Mouse (Mus musculus): ENCODE data around the gene Ntrk2.

DNA sequence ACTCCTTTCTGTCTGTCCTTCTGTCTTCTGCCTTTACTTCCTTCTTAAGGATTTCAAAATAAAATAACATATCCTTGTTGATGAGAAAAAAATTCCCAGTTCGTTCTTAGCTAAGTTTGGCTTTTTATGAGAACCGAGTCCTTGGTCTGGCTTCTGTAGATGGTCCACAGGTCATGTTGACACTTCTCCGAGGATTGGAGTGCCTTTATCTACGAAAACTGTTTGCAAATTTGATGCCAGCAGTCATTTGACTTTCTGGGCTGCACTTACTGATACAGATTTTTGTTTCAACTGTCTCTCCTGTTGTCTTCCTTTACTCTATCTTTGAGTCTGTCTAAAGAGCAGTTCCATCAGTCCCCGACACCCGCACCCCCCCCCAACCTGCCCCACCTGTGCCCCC is 154.0 kb downstream of the Ntrk2 start:
- TF ChIP-seq CTCF (IDR thresholded peaks at IDR 0.05; ENCODE audit: low read depth) (no peak), EP300 (IDR thresholded peaks at IDR 0.05; ENCODE audit: low read depth) (no peak)
